Mouse (Mus musculus) ES-Bruce4 (cell line): ENCODE measurements around the gene Agap1. TPM values are rescaled to one million over a fixed set of nuclear protein-coding genes. Genes with fewer than 3 reads are reported as not detected.

Experiments
- H3K27ac ChIP-seq: 2 replicates; pipeline ENCODE4 v1.5.1; 2012; ENCODE audit warnings: low read length, inconsistent platforms; ENCODE audit not compliant: insufficient read depth
- H3K27me3 ChIP-seq: 2 replicates; pipeline ENCODE4 v1.6.1; 2012; ENCODE audit warnings: mild to moderate bottlenecking, low read length, inconsistent platforms; ENCODE audit not compliant: control insufficient read depth, poor library complexity, insufficient read depth, severe bottlenecking
- H3K36me3 ChIP-seq: 2 replicates; pipeline ENCODE4 v1.6.1; 2012; ENCODE audit warnings: inconsistent platforms, mild to moderate bottlenecking, low read length, moderate library complexity; ENCODE audit not compliant: control insufficient read depth, poor library complexity, insufficient read depth, severe bottlenecking
- H3K4me1 ChIP-seq: one replicate; pipeline ENCODE4 v1.8.1; 2011; ENCODE audit warnings: low read length; ENCODE audit not compliant: control insufficient read depth, insufficient read depth
- H3K4me3 ChIP-seq: 2 replicates; pipeline ENCODE4 v1.5.1; 2011; ENCODE audit warnings: low read depth, mild to moderate bottlenecking, low read length
- H3K9ac ChIP-seq: 2 replicates; pipeline ENCODE4 v1.6.1; 2012; ENCODE audit warnings: low read depth, mild to moderate bottlenecking, inconsistent platforms; ENCODE audit not compliant: poor library complexity, severe bottlenecking
- H3K9me3 ChIP-seq: replicated peaks from 2 replicates; pipeline ENCODE4 v1.6.1; 2012; ENCODE audit warnings: mild to moderate bottlenecking, low read length, inconsistent platforms; ENCODE audit not compliant: control insufficient read depth, poor library complexity, insufficient read depth, severe bottlenecking
- CTCF ChIP-seq: IDR thresholded peaks from one replicate; pipeline ENCODE4 v1.8.1; 2011; ENCODE audit warnings: low read depth, low read length
- EP300 ChIP-seq: IDR thresholded peaks from 2 replicates; pipeline ENCODE4 v1.6.1; 2011; ENCODE audit warnings: low read depth, low read length; ENCODE audit not compliant: insufficient read depth
- POLR2A ChIP-seq: IDR thresholded peaks from one replicate; pipeline ENCODE4 v1.8.1; 2011; ENCODE audit warnings: low read length; ENCODE audit not compliant: insufficient read depth
- polyA plus RNA-seq: library from polyadenylated mRNA; stranded (reverse); fragments of >200 nt; gene quantifications from 2 replicates; pipeline ENCODE4 v1.2.4, GENCODE M21; 2011; ENCODE audit warnings: low read depth; ENCODE audit not compliant: missing spikeins, insufficient read depth, insufficient read length

Gene Agap1
- polyA plus RNA-seq, 1 experiment, result 31.0 TPM

- Histone ChIP-seq H3K4me3 (no peak overlapping the region), H3K36me3 (peaks cover 10% of the 10 kb centered on the region), H3K27ac (no peak overlapping the region), H3K9ac (no peak overlapping the region), H3K27me3 (no peaks in the 10 kb centered on the region), H3K9me3 (no peaks in the 10 kb centered on the region), H3K4me1 (peaks cover 17% of the 10 kb centered on the region)
- no peak for TF ChIP-seq CTCF
These were observed 471.0 kb downstream of the Agap1 start for GRCm38 (mm10) chr1:89925501-89926190.

DNA sequence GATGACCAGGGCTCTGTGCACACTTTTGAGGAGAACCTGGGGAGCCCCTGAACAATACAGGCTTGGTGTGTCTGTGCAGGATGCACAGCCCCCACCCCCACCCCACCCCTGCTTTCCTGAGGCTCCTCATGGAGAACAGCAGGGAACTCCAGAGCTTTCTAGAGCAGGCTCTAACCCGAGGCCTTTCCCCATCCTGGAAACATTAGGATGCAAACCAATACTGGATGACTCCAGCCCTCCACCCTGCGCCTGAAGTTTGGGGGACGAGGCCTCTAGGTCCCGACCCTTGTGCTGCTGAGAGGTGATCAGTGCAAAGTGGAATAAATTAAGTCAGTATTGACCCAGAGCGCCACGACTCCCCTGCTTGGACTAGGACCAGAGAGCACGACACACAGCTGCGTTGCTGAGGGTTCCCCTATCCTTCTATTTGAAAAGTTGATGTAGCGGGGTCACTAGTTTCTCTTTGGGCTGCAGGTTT lies 472.0 kb downstream of the Agap1 start:
- no peak overlapping the region for H3K9ac ChIP-seq
- no peaks in the 10 kb centered on the region for H3K27me3 ChIP-seq
- peak overlapping the region; percentile 58 for H3K4me3 ChIP-seq
- TF ChIP-seq POLR2A (no peak), EP300 (no peak), CTCF (no peak)
- peaks cover 10% of the 10 kb centered on the region for H3K36me3 ChIP-seq
- H3K27ac ChIP-seq, result peak overlapping the region; percentile 0; the same call in 1 of the 2 replicates
- H3K4me1 ChIP-seq, result peaks cover 17% of the 10 kb centered on the region
- H3K9me3 ChIP-seq, result no peaks in the 10 kb centered on the region

- Histone ChIP-seq H3K4me3 (peak overlapping the region; percentile 58), H3K9me3 (no peaks in the 10 kb centered on the region), H3K4me1 (peaks cover 16% of the 10 kb centered on the region), H3K36me3 (peaks cover 10% of the 10 kb centered on the region), H3K9ac (peak overlapping the region; percentile 33; the same call in 1 of the 2 replicates), H3K27ac (peak overlapping the region; percentile 24), H3K27me3 (0 out of 2 replicates have a peak, but pooled peaks cover under 1% of the 10 kb centered on the region)
- TF ChIP-seq EP300, result peak; percentile 64; the same call in 1 of the 2 replicates
- no peak for TF ChIP-seq POLR2A
These were observed 472.6 kb downstream of the Agap1 start for GRCm38 (mm10) chr1:89927061-89927661.

- Histone ChIP-seq H3K36me3 (peaks cover 10% of the 10 kb centered on the region), H3K27me3 (peaks cover 11% of the 10 kb centered on the region), H3K4me3 (peak overlapping the region; percentile 45), H3K9ac (peak overlapping the region; percentile 17), H3K4me1 (peaks cover 15% of the 10 kb centered on the region), H3K9me3 (no peaks in the 10 kb centered on the region), H3K27ac (no peak overlapping the region)
- TF ChIP-seq CTCF (no peak), POLR2A (no peak), EP300 (no peak)
These were observed 474.1 kb downstream of the Agap1 start for GRCm38 (mm10) chr1:89928676-89929075.

DNA sequence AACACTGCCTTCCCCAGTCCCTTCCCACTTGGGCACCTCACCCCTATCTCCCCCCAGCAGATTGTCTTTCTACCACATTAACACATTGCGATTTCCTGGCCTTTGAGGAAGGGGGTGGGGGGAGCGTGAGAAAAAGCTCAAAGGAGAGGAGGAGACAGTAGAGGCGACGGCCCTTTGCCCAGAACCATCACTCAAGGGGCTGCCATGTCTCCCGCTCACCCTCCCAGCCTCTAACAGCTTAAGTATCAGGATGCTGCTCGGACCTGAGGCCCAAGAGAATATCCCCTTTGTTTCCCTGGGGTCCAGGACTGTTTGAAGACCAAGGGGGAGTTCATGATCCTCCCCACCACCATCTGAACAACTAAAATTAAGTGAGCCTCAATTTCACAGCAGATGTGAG lies 474.6 kb downstream of the Agap1 start:
- H3K36me3 ChIP-seq, result peaks cover 10% of the 10 kb centered on the region
- no peak overlapping the region for H3K27ac ChIP-seq
- peaks cover 11% of the 10 kb centered on the region for H3K4me1 ChIP-seq
- peak overlapping the region; percentile 17 for H3K9ac ChIP-seq
- TF ChIP-seq CTCF, result no peak
- no peak for TF ChIP-seq POLR2A
- TF ChIP-seq EP300, result no peak
- peaks cover 12% of the 10 kb centered on the region for H3K27me3 ChIP-seq
- H3K9me3 ChIP-seq, result no peaks in the 10 kb centered on the region
- H3K4me3 ChIP-seq, result peak overlapping the region; percentile 45

DNA sequence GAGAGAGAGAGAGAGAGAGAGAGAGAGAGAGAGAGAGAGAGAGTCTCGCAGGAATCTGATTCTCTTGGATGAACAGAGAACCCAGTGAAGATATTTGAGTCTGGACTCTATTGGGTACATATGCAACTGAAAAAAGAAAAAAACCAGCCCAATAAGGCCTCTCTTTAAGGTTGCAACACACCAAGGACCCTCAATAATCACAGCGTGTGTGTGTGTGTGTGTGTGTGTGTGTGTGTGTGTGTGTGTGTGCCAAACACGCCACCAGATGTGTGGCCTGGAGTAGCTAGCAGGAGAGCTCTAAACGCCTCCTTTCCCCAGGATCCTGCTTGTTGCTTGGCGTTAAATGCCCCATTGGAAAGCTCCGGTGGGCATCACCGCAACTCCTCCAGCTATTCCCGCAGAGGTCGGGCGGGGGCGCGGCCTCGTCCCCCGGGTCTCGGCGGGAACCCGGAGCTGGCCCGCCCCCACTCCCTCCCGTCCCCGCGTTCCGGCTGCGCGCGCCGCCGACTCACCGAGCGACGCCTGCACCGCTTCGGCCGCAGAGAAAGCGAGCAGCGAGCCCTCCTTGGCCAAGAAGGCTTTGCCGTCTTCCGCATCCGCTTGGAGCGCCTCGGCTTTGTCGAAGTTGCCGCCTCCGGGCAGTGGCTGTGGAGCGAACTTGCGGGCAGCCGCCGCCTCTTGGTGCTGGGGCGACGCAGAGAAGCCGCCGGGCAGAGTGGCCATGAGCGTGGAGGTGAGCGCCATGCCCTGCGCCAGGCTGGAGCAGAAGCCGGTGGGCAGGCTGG lies 475.3 kb downstream of the Agap1 start:
- Histone ChIP-seq H3K9me3 (no peaks in the 10 kb centered on the region), H3K4me3 (peak overlapping the region; percentile 86), H3K27ac (no peak overlapping the region), H3K9ac (peak overlapping the region; percentile 90), H3K27me3 (peaks cover 12% of the 10 kb centered on the region), H3K36me3 (peaks cover 10% of the 10 kb centered on the region), H3K4me1 (peaks cover 6% of the 10 kb centered on the region)
- TF ChIP-seq CTCF (no peak), POLR2A (no peak), EP300 (no peak)
